Mouse (Mus musculus) heart, postnatal 0 days (tissue): Measurements from ENCODE around the gene Mpdu1. TPM values are rescaled to one million over a fixed set of nuclear protein-coding genes. Genes with fewer than 3 reads are reported as not detected.

Source experiments
- ATAC-seq: fragments of 200-750 bp; cut with Nextera tagmentation; 2 replicates; pipeline ENCODE4 v1.8.0; 2017; ENCODE audit warnings: low read depth, moderate number of reproducible peaks, moderate library complexity; ENCODE audit not compliant: insufficient read depth
- DNase-seq: peaks from one replicate; pipeline ENCODE4 v3.0.0-alpha.2; 2016; ENCODE audit warnings: low spot score
- H3K27ac ChIP-seq: fragments of 300-500 bp; sonication (generic); 2 replicates; pipeline ENCODE4 v1.5.1; 2014; ENCODE audit warnings: low read depth, mild to moderate bottlenecking
- H3K27me3 ChIP-seq: fragments of 300-500 bp; sonication (generic); 2 replicates; pipeline ENCODE4 v1.6.1; 2014; ENCODE audit warnings: low read length, mixed read lengths; ENCODE audit not compliant: control insufficient read depth, insufficient read depth
- H3K36me3 ChIP-seq: fragments of 300-500 bp; sonication (generic); replicated peaks from 2 replicates; pipeline ENCODE4 v1.6.1; 2014; ENCODE audit warnings: low read length, mixed read lengths; ENCODE audit not compliant: control insufficient read depth, insufficient read depth
- H3K4me1 ChIP-seq: fragments of 300-500 bp; sonication (generic); 2 replicates; pipeline ENCODE4 v1.6.1; 2014; ENCODE audit warnings: antibody characterized with exemption; ENCODE audit not compliant: control insufficient read depth, insufficient read depth
- H3K4me2 ChIP-seq: fragments of 300-500 bp; sonication (generic); 2 replicates; pipeline ENCODE4 v1.6.1; 2014; ENCODE audit warnings: low read depth, mild to moderate bottlenecking, low read length, moderate library complexity
- H3K4me3 ChIP-seq: fragments of 300-500 bp; sonication (generic); 2 replicates; pipeline ENCODE4 v1.5.1; 2014; ENCODE audit warnings: low read depth, low read length
- H3K9ac ChIP-seq: fragments of 300-500 bp; sonication (generic); replicated peaks from 2 replicates; pipeline ENCODE4 v1.6.1; 2014; ENCODE audit warnings: low read depth, low read length, mixed read lengths
- H3K9me3 ChIP-seq: fragments of 300-500 bp; sonication (generic); replicated peaks from 2 replicates; pipeline ENCODE4 v1.6.1; 2016; ENCODE audit warnings: low read length; ENCODE audit not compliant: control insufficient read depth
- CTCF ChIP-seq: IDR thresholded peaks from 2 replicates; pipeline ENCODE4 v1.5.1; 2016; ENCODE audit warnings: antibody characterized with exemption, control low read depth, low read depth
- EP300 ChIP-seq: IDR thresholded peaks from 2 replicates; pipeline ENCODE4 v1.6.1; 2016; ENCODE audit warnings: antibody characterized with exemption, low read depth
- WGBS: fragments of 180-500 bp; shearing (Covaris S2); extraction: QIAGEN DNeasy Blood & Tissue Kit; methylation state at CpG from one replicate; pipeline ENCODE4 v1.1.7; 2014; 5-methylcytosine and 5-hydroxymethylcytosine counted together
- polyA plus RNA-seq: library from polyadenylated mRNA; unstranded; fragments of >200 nt; fragmentation: Nextera tagmentation; extraction: Ambion mirVana; gene quantifications from 2 replicates; pipeline ENCODE4 v1.2.1, GENCODE M21; 2015
- total RNA-seq: library from RNA; depleted of rRNA; stranded (reverse); fragments of >200 nt; gene quantifications from 2 replicates; pipeline ENCODE4 v1.2.3, GENCODE M21; 2014; ENCODE audit warnings: low replicate concordance

The Mpdu1 gene
- total and polyA plus RNA-seq, 2 experiments from 2014 or later = 30.0 to 123 TPM

- Histone ChIP-seq H3K9me3 (no peaks in the 10 kb centered on the region), H3K27ac (peak overlapping the region; percentile 95), H3K36me3 (peaks cover 10% of the 10 kb centered on the region), H3K4me3 (no peak overlapping the region), H3K9ac (no peak overlapping the region), H3K4me2 (peak overlapping the region; percentile 93), H3K27me3 (no peaks in the 10 kb centered on the region), H3K4me1 (peaks cover 28% of the 10 kb centered on the region)
- peak; percentile 91 for DNase-seq
- peak; percentile 91 for TF ChIP-seq CTCF
- no peak for TF ChIP-seq EP300
- peak; percentile 22; the same call in 1 of the 2 replicates for ATAC-seq
- 19% methylated on average over 12 of the region's 12 CpGs for WGBS
Observed at GRCm38 (mm10) chr11:69682840-69683533, 20.5 kb upstream of the Mpdu1 start.

- Histone ChIP-seq H3K36me3 (peaks cover 15% of the 10 kb centered on the region), H3K27ac (peak overlapping the region; percentile 95), H3K9me3 (no peaks in the 10 kb centered on the region), H3K27me3 (no peaks in the 10 kb centered on the region), H3K9ac (peak overlapping the region; percentile 85), H3K4me3 (peak overlapping the region; percentile 97), H3K4me2 (peak overlapping the region; percentile 93), H3K4me1 (peaks cover 28% of the 10 kb centered on the region)
- ATAC-seq (no peak), DNase-seq (no peak)
- 24% methylated on average over 24 of the region's 24 CpGs for WGBS
- TF ChIP-seq CTCF (no peak), EP300 (no peak)
Observed at GRCm38 (mm10) chr11:69682209-69682839, 19.9 kb upstream of the Mpdu1 start.

GRCm38 (mm10) chr11:69681314-69682208 lies 19.1 kb upstream of the Mpdu1 start, which contains the start of gene Senp3:
TSS of gene Senp3 (minus strand) at chr11:69682084.
- peak; percentile 95 for ATAC-seq
- Histone ChIP-seq H3K36me3 (peaks cover 23% of the 10 kb centered on the region), H3K27me3 (no peaks in the 10 kb centered on the region), H3K27ac (peak within 1 kb of the TSS; percentile 95), H3K9me3 (no peaks in the 10 kb centered on the region), H3K9ac (peak within 1 kb of the TSS; percentile 85), H3K4me3 (peak within 1 kb of the TSS; percentile 97), H3K4me2 (peak within 1 kb of the TSS; percentile 93), H3K4me1 (peaks cover 25% of the 10 kb centered on the region)
- peak; percentile 96 for DNase-seq
- 0% methylated on average over 68 of the region's 80 CpGs for WGBS
- TF ChIP-seq CTCF (no peak), EP300 (no peak)

- ATAC-seq (no peak), DNase-seq (no peak)
- Histone ChIP-seq H3K9me3 (no peaks in the 10 kb centered on the region), H3K27me3 (no peaks in the 10 kb centered on the region), H3K27ac (no peak overlapping the region), H3K36me3 (peaks cover 35% of the 10 kb centered on the region), H3K4me2 (peak overlapping the region; percentile 93; the same call in 1 of the 2 replicates), H3K9ac (peak overlapping the region; percentile 85; the same call in 1 of the 2 replicates), H3K4me1 (peaks cover 13% of the 10 kb centered on the region), H3K4me3 (no peak overlapping the region)
- TF ChIP-seq EP300 (no peak), CTCF (no peak)
- WGBS = 89% methylated on average over 30 of the region's 30 CpGs
Observed at GRCm38 (mm10) chr11:69680136-69680855, 17.9 kb upstream of the Mpdu1 start.

- Histone ChIP-seq H3K27me3 (no peaks in the 10 kb centered on the region), H3K27ac (no peak overlapping the region), H3K4me1 (peaks cover 10% of the 10 kb centered on the region), H3K9me3 (no peaks in the 10 kb centered on the region), H3K4me2 (no peak overlapping the region), H3K36me3 (peaks cover 47% of the 10 kb centered on the region), H3K9ac (no peak overlapping the region), H3K4me3 (no peak overlapping the region)
- ATAC-seq (no peak), DNase-seq (no peak)
- WGBS = 100% methylated on average over 2 of the region's 2 CpGs
- TF ChIP-seq CTCF = no peak
- no peak for TF ChIP-seq EP300
Observed at GRCm38 (mm10) chr11:69679144-69679543, 16.7 kb upstream of the Mpdu1 start.
